Mouse (Mus musculus): ENCODE measurements around the gene Olfr816. TPM values are rescaled to one million over a fixed set of nuclear protein-coding genes. Genes with fewer than 3 reads are reported as not detected.
"Not testable (repeated sequence)": the region's sequence is repeated elsewhere in the genome, so short reads cannot be mapped to it uniquely, and the experiment has no call there.

Olfr816 gene
- polyA plus RNA-seq (2012; rRNA removed): not detected in 2 replicates

DNA sequence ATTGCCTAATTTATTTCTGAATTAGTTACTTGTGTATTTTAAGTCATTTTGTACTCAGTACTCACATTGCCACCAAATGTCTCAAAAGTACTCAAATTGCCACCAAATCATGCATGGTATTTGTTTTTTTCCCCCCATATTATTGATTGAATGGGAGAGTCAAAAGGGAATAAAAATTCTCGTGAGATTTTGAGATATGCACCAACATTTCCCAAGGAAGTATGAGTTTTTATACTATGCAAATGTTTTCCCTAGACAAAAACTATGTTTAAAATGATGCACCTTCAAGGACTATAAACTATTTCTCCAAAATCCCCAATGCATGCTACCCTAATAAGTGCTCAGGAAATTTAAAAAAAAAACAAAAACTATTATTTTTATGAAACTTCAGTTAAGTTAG, at the start of gene Olfr816:
TSS of gene Olfr816 (minus strand) at position 101 of the 400 bp plus-strand sequence.
- no peak for DNase-seq (ENCODE audit: extremely low spot score in 1 of 2, low spot score in 1 of 2)

- no peak for DNase-seq (ENCODE audit: extremely low spot score in 1 of 2, low spot score in 1 of 2)
Observed at GRCm38 (mm10) chr10:129949000-129949399, 33.6 kb upstream of the Olfr816 start, which contains the start of gene Olfr818. Gene Olfr818, minus strand, starts transcription at chr10:129949100.

- DNase-seq (ENCODE audit: extremely low spot score in 1 of 2, low spot score in 1 of 2): not testable (repeated sequence)
Observed at GRCm38 (mm10) chr10:129905767-129906166, 9.6 kb downstream of the Olfr816 start, which contains the start of gene Olfr815. Gene Olfr815, minus strand, starts transcription at chr10:129905867.

- no peak for DNase-seq (ENCODE audit: extremely low spot score in 1 of 2, low spot score in 1 of 2)
Observed at GRCm38 (mm10) chr10:129885934-129886333, 29.5 kb downstream of the Olfr816 start.

DNA sequence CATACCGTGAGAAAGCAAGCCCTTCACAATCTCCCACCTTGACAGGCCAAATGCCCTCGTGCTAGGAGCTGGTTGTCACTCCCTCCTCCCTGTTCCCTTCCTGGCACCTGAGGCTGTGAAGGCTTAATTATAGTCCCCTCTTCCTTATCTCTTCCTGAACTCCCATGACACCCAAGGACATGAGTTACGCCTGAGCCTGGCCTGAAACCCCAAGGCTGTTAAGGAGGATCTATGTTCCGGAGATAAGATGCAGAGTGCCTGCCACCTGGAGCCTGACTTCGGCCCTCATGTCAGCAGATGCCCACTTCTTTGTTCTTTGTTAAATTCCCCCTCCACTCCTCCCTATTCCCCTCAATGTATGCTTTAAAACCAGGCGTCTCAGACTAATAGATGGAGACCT, 29.9 kb downstream of the Olfr816 start:
- not testable (repeated sequence) for DNase-seq (ENCODE audit: extremely low spot score in 1 of 2, low spot score in 1 of 2)

DNA sequence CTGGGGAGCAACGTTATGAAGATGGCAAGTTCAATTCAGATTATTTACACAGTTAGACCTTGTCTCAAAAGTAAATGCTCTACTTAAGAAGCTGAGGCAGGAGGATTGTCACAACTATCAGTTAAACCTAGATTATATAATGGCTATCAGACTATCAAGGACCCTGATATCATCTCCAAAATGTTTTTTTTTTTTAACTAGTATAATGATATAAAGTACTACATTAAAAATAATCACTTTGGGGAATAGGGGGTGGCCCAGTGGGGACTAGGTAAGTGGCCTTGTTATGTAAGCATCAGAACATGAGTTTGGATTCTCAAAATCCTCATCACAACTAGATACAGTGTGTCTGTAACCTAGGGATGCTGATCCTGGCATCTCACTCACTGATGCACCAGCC, 35.6 kb downstream of the Olfr816 start, which contains the start of gene Olfr814:
TSS of gene Olfr814 (minus strand) at position 101 of the 400 bp plus-strand sequence.
- DNase-seq (ENCODE audit: extremely low spot score in 1 of 2, low spot score in 1 of 2): not testable (repeated sequence)

Other genes starting within 250 kb of the Olfr816 start
- 0.04 TPM in 1 of 2 replicates, not detected in the other for gene Olfr801, start 241.7 kb downstream of the Olfr816 start, polyA plus RNA-seq (2012; rRNA removed)
- not detected in 2 replicates for gene Olfr802, start 227.4 kb downstream of the Olfr816 start, polyA plus RNA-seq (2012; rRNA removed)
- gene Olfr803, start 221.3 kb downstream of the Olfr816 start, polyA plus RNA-seq (2012; rRNA removed): not detected in 2 replicates
- not detected in 2 replicates for gene Olfr804, start 212.4 kb downstream of the Olfr816 start, polyA plus RNA-seq (2012; rRNA removed)
- not detected in 2 replicates for gene Olfr805, start 186.2 kb downstream of the Olfr816 start, polyA plus RNA-seq (2012; rRNA removed)
- gene Olfr806, start 173.7 kb downstream of the Olfr816 start, polyA plus RNA-seq (2012; rRNA removed): not detected in 2 replicates
- gene Olfr807, start 157.8 kb downstream of the Olfr816 start, polyA plus RNA-seq (2012; rRNA removed): not detected in 2 replicates
- gene Olfr808, start 150.1 kb downstream of the Olfr816 start, polyA plus RNA-seq (2012; rRNA removed): not detected in 2 replicates
- not detected in 2 replicates for gene Olfr809, start 141.0 kb downstream of the Olfr816 start, polyA plus RNA-seq (2012; rRNA removed)
- not detected in 2 replicates for gene Olfr810, start 120.7 kb downstream of the Olfr816 start, polyA plus RNA-seq (2012; rRNA removed)
- not detected in 2 replicates for gene Olfr811, start 111.2 kb downstream of the Olfr816 start, polyA plus RNA-seq (2012; rRNA removed)
- gene Olfr812, start 69.5 kb downstream of the Olfr816 start, polyA plus RNA-seq (2012; rRNA removed): not detected in 2 replicates
- gene Olfr813, start 60.2 kb downstream of the Olfr816 start, polyA plus RNA-seq (2012; rRNA removed): not detected in 2 replicates
- not detected in 2 replicates for gene Olfr814, start 35.7 kb downstream of the Olfr816 start, polyA plus RNA-seq (2012; rRNA removed)
- gene Olfr815, start 9.7 kb downstream of the Olfr816 start, polyA plus RNA-seq (2012; rRNA removed): not detected in 2 replicates
- gene Olfr818, start 33.5 kb upstream of the Olfr816 start, polyA plus RNA-seq (2012; rRNA removed): not detected in 2 replicates
- gene Olfr819, start 51.7 kb upstream of the Olfr816 start, polyA plus RNA-seq (2012; rRNA removed): not detected in 2 replicates
- not detected in 2 replicates for gene Olfr247, start 60.5 kb upstream of the Olfr816 start, polyA plus RNA-seq (2012; rRNA removed)
- not detected in 2 replicates for gene Gm10310, start 69.5 kb upstream of the Olfr816 start, polyA plus RNA-seq (2012; rRNA removed)
- gene Olfr820, start 97.0 kb upstream of the Olfr816 start, polyA plus RNA-seq (2012; rRNA removed): not detected in 2 replicates
- gene Olfr821, start 114.8 kb upstream of the Olfr816 start, polyA plus RNA-seq (2012; rRNA removed): not detected in 2 replicates
- gene Olfr822, start 155.6 kb upstream of the Olfr816 start, polyA plus RNA-seq (2012; rRNA removed): not detected in 2 replicates
- not detected in 2 replicates for gene Olfr823, start 199.8 kb upstream of the Olfr816 start, polyA plus RNA-seq (2012; rRNA removed)
- not detected in 2 replicates for gene Olfr824, start 214.4 kb upstream of the Olfr816 start, polyA plus RNA-seq (2012; rRNA removed)

Data from frontal cortex, adult 2 months (tissue).